Mouse (Mus musculus): ENCODE measurements around the gene 4930402H24Rik.
A peak's percentile ranks its signal among the peaks of the same experiment; 100 is the strongest.

DNA sequence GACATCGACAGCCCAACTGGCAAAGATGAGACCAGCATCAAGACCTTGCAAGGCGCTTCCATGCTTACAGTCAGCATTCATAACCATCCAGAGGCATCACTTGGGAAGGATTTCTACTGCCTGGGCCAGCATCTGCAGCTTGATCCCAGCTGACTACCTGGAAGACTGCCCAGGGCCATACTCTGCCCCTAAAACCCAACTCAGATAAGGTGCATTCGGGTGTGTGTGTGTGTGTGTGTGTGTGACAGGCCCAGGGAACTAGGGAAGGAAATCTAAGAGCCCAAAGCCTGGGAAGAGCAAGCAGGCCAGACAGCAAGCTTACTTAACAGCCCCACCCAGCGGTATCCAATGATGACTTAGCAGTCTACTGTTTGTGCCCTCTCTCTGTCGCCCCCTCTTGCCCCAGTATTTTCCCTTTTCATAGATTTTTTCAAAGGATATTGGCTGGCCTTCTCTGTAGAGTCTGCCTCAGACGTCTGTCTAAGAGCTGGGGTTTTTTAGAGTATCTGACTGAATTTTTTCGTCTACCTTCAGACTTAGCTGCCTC lies 151.1 kb downstream of the 4930402H24Rik start:
- peak; percentile 20; the same call in 1 of the 2 replicates for TF ChIP-seq CTCF (IDR thresholded peaks at IDR 0.05; ENCODE audit: low read depth)
- TF ChIP-seq EP300 (optimal IDR thresholded peaks at IDR 0.05), result no peak

Data from stomach, postnatal 0 days (tissue).